Mouse (Mus musculus) layer of hippocampus, adult 2 months (tissue): ENCODE data around the gene Ttc23. TPM values are rescaled to one million over a fixed set of nuclear protein-coding genes. Genes with fewer than 3 reads are reported as not detected.

Source experiments
- DNase-seq, 2 experiments: peaks; one replicate each; pipeline ENCODE4 v3.0.0; 2022; ENCODE audit warnings: low spot score in 2 of 2
- H3K27ac ChIP-seq: fragments of 200-600 bp; 2 replicates; pipeline ENCODE4 v1.8.1; 2022
- H3K4me3 ChIP-seq: fragments of 200-600 bp; 2 replicates; pipeline ENCODE4 v1.8.1; 2022; ENCODE audit warnings: mild to moderate bottlenecking
- CTCF ChIP-seq: fragments of 200-600 bp; conservative IDR thresholded peaks from 2 replicates; pipeline ENCODE4 v1.8.1; 2022; ENCODE audit warnings: antibody characterized with exemption, mild to moderate bottlenecking, moderate library complexity
- total RNA-seq, 2 experiments: library from RNA; stranded (reverse); gene quantifications; 2 replicates each; pipeline ENCODE4 v1.2.3; 2021

Ttc23 gene
- total RNA-seq, 2 experiments from 2014 or later, result 4.6 to 7.9 TPM

DNA sequence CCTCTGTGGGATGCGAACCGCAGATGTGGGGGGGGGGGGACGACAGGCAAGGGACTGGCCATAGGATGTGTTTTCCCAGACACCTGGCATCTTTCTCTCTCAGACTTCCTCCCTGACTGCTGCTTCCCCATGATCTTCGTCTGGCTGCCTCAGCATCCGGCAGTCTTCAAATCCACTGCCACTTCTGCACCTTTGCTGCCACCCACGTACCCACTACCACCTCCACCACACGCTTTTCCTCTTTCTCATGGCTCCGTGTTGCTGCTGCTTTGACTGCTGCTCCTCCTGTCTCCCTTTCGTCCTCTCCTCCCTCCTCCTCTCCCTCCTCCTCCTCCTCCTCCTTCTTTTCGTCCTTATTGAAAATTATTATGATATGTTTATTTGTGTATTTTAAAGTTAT, 69.7 kb downstream of the Ttc23 start:
- no peak for TF ChIP-seq CTCF
- Histone ChIP-seq H3K27ac (no peak overlapping the region), H3K4me3 (no peak overlapping the region)
- no peak for DNase-seq

DNA sequence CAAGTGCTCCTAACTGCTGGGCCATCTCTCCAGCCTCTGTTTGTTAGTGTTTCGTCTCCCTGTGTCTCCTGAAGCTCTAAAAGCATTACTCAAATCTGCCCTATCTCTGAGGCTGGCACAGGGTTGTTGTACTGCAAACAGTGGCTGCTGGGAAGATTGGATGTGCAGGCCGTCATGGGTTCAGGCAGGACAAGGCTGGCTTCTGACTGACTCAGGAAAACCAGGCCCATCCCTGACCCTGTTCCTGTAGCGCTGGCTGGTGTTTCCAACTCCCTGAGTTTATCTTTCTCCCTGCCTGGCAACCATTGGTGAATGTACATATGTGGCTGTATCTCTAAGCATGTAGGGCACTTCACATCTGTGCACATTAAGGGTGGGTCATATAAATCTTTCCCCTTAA, 70.3 kb downstream of the Ttc23 start:
- no peak for DNase-seq
- Histone ChIP-seq H3K4me3 (no peak overlapping the region), H3K27ac (no peak overlapping the region)
- TF ChIP-seq CTCF, result no peak

DNA sequence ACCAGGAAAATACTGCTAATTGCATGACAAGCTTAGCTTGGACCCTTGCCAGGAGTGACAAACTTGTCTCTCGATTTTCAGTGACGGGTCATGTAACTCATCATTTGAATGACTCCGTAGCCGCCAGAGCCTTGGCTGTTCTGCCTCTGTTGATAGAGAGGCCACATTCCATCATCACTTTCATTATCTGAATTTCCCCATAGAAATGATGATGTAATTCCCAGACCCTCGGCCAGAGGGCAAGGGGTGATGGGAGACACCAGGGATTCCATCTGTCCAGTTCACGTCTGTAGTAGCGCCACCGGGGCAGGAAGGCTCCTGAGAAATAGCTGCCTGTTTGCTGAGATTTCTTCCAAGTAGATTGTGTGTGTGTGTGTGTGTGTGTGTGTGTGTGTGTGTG, 71.6 kb downstream of the Ttc23 start:
- no peak overlapping the region for H3K4me3 ChIP-seq
- TF ChIP-seq CTCF, result no peak
- no peak for DNase-seq
- H3K27ac ChIP-seq, result no peak overlapping the region

DNA sequence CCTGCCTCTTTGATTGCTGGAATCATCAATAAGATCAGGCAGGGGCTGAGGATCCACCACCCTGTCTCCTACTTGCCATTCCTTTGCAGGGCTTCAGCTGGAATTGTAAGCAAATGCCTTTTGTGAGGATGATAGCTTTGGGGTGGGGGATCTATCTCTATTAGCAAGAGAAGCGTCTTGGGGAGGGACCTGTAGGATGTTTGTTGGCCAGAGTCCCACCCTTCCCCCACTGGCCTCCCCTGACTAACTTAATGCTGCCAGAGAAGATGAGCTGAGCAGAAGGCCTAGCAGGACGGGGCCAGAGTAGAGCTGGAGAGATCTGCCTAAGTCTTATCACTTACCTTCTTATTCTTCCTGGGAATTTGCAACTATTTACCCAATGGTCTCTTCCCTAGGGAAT, 75.0 kb downstream of the Ttc23 start:
- Histone ChIP-seq H3K4me3 (no peak overlapping the region), H3K27ac (no peak overlapping the region)
- no peak for DNase-seq
- no peak for TF ChIP-seq CTCF

DNA sequence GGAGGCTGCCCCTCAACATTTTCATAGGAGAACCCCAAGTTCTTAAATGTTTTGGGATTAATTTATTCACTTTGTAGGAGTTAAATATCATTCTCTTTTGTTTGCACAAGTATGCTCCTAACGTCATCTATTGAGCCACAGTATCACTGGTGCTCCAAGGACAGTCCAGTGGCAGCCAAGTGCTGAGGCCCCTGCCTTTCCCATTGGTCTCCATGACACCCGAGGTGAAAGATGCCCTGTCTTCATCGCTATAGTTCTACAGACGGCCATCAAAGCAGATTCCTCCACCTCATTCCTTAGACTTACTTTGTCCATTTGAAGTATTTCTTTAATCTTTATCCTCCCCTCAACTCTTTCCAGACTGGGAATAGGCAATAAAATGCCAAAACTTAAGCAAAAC, 77.3 kb downstream of the Ttc23 start:
- no peak for TF ChIP-seq CTCF
- no peak overlapping the region for H3K4me3 ChIP-seq
- H3K27ac ChIP-seq, result no peak overlapping the region
- no peak for DNase-seq

DNA sequence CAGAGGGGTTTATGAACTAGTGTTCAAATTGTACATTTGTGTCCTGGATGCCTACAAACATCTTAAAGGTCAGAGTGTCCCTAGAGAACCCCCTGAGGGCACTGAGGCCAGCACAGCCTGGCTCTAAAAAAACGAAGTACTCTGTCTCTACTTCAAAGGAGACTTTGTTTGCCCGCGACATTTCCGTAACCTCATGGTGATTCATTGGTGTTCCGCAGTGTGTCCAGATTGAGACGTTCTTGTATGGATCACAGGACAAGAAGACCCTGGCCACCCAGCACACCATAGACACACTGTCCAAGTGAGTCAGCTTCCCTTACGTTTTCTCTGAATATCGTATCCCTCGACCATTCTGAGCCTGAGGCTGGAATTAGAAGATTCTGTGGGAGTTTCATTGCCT, 77.8 kb downstream of the Ttc23 start:
- no peak for DNase-seq
- no peak for TF ChIP-seq CTCF
- no peak overlapping the region for H3K27ac ChIP-seq
- H3K4me3 ChIP-seq, result no peak overlapping the region

DNA sequence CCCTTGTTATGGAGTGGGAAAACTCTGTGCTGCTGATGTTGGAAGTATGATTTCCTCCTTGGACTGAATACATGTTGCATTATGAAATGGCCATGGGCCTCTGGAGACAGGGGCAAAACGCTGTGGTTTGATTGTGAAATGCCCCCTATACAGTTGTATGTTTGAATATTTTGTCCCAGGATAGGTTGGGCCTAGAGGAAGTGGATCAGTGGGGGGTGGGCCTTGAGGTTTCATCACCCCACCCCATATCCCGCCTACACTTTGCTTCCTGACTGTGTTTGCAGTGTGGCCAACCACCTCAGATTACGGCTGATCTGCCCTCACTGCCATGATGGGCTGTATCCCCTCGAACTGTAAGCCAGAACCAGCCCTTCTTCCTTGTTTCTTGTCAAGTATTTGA, 81.0 kb downstream of the Ttc23 start:
- H3K4me3 ChIP-seq, result no peak overlapping the region
- DNase-seq, result no peak
- no peak for TF ChIP-seq CTCF

DNA sequence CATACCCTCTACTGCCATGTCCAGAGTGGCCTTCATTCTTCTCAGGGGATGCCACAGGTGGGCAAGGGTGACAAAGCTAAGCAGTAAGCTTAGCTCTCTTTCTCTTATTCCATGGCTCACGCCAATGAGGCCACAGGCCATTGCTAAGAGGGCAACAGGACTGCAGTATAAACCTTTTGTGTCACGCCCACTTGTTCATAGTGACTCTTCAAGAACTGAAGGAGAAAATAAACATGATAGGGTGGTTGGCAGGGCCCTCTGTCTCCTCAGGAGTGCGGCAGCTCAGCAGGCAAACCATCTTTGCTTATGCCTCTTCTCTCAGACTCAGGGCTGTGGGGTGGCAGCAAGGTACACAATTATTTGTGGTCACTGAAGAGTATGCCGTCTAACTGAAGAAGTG, 81.6 kb downstream of the Ttc23 start:
- DNase-seq, result no peak
- TF ChIP-seq CTCF, result no peak
- H3K27ac ChIP-seq, result no peak overlapping the region
- H3K4me3 ChIP-seq, result no peak overlapping the region

More for the DNA sequence above, 81.0 kb downstream of the Ttc23 start:
- no peak overlapping the region for H3K27ac ChIP-seq

DNA sequence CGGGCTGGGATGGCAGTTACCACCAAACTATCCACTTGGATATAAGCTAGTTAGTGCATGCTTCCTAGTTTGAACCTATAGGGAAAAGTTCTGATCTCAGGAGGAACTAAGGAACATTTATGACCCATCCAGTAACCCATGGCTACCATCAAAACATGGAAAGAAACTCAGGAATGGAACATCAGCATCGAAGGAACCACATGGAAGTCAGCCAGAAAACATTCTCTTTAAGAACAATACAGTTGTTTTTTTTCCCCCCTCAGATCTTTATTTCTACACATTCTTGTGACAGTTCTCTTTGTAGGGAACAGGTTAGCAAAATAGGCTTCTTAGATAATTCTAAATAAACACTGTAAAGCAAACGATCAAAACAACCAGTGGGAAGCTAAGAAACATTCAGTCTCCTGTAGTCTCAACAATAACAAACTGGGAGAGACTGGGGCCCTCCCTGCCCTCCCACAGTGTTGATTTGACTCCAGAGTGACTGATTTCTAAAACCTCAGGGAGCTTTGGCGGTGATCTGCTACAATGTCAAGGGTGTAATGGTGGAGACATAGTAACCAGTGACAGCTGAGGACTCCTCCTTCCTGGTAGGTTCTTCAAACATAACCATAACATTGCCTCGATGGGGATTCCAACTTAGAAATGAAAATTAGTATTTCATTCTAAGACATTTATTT, 83.4 kb downstream of the Ttc23 start:
- Histone ChIP-seq H3K27ac (no peak overlapping the region), H3K4me3 (no peak overlapping the region)
- no peak for TF ChIP-seq CTCF
- DNase-seq, result no peak

DNA sequence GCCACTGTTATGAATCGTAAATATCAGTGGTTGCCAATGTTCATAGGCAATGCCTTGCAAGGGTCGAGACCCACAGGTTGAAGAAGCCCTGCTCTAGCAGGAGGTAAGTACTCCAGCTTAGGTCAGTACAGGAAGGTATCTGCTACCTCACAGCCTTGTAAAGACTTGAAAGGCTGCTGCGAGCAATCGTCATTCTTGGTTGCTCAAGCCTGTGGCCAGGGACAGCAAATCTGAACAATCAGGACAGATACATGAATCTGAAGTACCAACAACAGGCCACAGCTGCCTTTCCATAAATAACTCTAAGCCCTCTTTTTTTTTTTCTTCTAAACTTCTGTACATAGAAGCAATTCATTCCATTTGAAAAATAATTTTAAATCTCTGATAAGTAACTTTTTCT, 85.1 kb downstream of the Ttc23 start:
- DNase-seq, result no peak
- no peak overlapping the region for H3K4me3 ChIP-seq
- TF ChIP-seq CTCF, result no peak
- H3K27ac ChIP-seq, result no peak overlapping the region

DNA sequence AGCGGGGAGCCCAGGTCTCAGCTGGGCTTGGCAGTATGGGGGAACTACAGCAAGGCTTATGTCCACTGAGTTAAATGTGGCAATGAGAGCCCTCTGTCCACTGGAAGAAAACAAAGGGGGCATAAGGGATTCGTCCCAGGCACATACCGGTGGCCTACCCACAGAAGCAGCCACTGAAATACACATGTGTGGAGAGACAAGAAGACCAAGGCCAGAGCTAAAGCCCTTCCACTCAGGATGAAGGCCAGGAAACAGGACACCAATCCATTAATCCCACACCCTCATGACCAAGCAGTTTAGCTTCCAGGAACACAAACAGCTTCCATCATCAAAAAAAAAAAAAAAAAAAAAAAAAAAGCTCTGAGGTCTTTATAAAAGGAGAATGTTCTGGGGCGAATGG, 93.2 kb downstream of the Ttc23 start:
- DNase-seq, result no peak
- H3K27ac ChIP-seq, result no peak overlapping the region
- no peak for TF ChIP-seq CTCF

DNA sequence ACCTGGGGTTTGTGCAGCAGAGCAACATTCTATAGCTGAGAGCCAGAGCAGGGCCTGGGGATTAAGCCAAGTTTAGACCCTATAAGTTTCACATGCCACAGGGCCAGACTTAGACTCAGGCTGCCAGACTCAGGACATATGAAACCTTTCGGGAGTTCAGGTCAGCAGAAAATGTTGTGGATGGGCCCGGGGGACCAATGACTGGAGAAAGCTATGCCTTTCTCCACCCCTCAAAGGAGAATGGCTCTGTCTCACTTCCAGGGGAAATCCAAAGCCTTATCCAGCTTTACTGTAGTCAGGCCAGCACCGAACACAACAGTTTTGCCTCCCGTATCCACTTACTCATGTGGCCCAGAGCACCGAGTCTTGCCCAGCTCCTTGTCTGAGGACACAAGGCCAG, 93.6 kb downstream of the Ttc23 start:
- no peak overlapping the region for H3K4me3 ChIP-seq

More for the DNA sequence above, 93.2 kb downstream of the Ttc23 start:
- no peak overlapping the region for H3K4me3 ChIP-seq

DNA sequence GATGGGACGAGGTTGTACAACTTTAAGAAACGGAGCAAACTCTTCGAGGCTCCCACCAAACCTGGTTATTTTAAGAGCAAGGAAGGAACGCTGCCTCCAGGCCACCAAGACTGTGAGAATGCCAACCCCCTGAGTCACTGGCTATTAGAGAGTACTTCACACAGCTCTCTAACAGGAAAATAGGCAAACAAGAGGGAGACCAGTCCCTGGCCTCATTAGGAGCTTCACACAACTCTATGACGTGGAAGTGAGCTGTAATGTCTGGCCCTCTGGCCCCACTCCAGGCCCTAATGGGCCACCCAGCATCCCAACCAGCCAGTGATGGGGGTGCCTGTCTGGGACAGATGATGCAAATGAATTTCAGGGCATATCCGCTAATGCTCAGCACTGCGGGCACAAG, 94.5 kb downstream of the Ttc23 start:
- no peak overlapping the region for H3K4me3 ChIP-seq
- TF ChIP-seq CTCF, result no peak
- DNase-seq, result no peak
- no peak overlapping the region for H3K27ac ChIP-seq

More for the DNA sequence above, 93.6 kb downstream of the Ttc23 start:
- no peak for TF ChIP-seq CTCF
- no peak for DNase-seq
- H3K27ac ChIP-seq, result no peak overlapping the region

DNA sequence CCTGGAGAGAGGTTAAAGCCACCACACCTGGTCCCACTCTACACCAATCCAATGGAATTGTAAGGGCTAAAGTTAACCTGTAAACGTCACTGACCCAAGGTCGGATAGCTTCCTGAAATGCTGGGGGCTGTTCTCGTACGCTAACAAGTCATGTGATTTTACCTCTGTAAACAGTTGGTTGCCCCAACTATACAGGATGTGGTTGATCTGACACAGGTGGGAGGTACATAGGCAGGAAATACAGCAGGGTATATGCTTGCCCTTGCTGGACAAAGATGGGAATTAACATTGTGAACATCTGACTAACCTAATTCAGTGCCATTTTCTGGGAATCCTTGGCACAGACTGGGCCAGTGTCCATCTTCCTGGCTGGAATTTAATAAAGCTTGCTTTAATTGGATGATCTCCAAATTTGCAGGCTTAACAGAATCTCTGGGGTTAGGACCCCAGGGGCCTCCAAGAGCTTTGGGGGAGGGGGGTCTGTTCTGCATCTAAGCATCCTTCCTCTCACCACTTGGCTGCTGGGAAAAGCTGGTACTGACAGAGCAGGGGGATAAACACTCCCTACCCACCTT, 100.6 kb downstream of the Ttc23 start:
- no peak overlapping the region for H3K27ac ChIP-seq
- H3K4me3 ChIP-seq, result no peak overlapping the region
- TF ChIP-seq CTCF, result no peak
- no peak for DNase-seq
